Mouse (Mus musculus): ENCODE data around the gene Tex21. TPM values are rescaled to one million over a fixed set of nuclear protein-coding genes. Genes with fewer than 3 reads are reported as not detected.

Gene Tex21
- total and polyA plus RNA-seq, 3 experiments, result 4.4 to 6.7 TPM; not detected in 1

GRCm38 (mm10) chr12:76290271-76290670 lies 43.7 kb upstream of the Tex21 start:
- Histone ChIP-seq H3K9me3 (replicated peaks; ENCODE audit: insufficient read depth, low read length) (no peaks in the 10 kb centered on the region), H3K36me3 (ENCODE audit: control insufficient read depth in 1 of 2, insufficient read depth in 2 of 2, low read length in 2 of 2) (peaks cover 0 to 49% of the 10 kb centered on the region in 2 experiments; a peak in 2 of 4 replicates), H3K9ac (ENCODE audit: control insufficient read depth, low read depth, low read length, poor library complexity, severe bottlenecking) (no peak overlapping the region), H3K4me1 (ENCODE audit: control insufficient read depth in 1 of 2, insufficient read depth in 2 of 2, low read length in 2 of 2) (no peaks in the 10 kb centered on the region), H3K4me3 (ENCODE audit: control insufficient read depth in 1 of 2, insufficient read depth in 1 of 2, low read depth in 2 of 2, low read length in 2 of 2) (no peak overlapping the region), H3K79me2 (ENCODE audit: control insufficient read depth, insufficient read depth, low read length, poor library complexity) (no peaks in the 10 kb centered on the region), H3K27ac (ENCODE audit: control insufficient read depth, low read depth, low read length) (no peak overlapping the region), H3K27me3 (ENCODE audit: control insufficient read depth in 1 of 2, insufficient read depth in 2 of 2, low read length in 2 of 2) (no peaks in the 10 kb centered on the region)
- DNase-seq (ENCODE audit: low read depth, low spot score), result peak; percentile 41
- TF ChIP-seq MAFK (IDR thresholded peaks at IDR 0.05; ENCODE audit: borderline replicate concordance, low read depth, low read length) (no peak), CTCF (IDR thresholded peaks at IDR 0.05 in 2 of 3, conservative IDR thresholded peaks at IDR 0.05 in 1 of 3; ENCODE audit: control insufficient read depth in 1 of 3, insufficient read depth in 1 of 3, low read depth in 2 of 3, low read length in 3 of 3, poor library complexity in 1 of 3, severe bottlenecking in 1 of 3) (peak; percentile 41 to 50 (median 43)), SMC3 (IDR thresholded peaks at IDR 0.05; ENCODE audit: low read depth, low read length) (peak; percentile 26; the same call in 1 of the 2 replicates), TBP (IDR thresholded peaks at IDR 0.05; ENCODE audit: low read depth, low read length) (no peak), ZNF384 (IDR thresholded peaks at IDR 0.05; ENCODE audit: low read depth, low read length) (peak; percentile 83), TCF12 (IDR thresholded peaks at IDR 0.05; ENCODE audit: low read depth, low read length) (no peak)

DNA sequence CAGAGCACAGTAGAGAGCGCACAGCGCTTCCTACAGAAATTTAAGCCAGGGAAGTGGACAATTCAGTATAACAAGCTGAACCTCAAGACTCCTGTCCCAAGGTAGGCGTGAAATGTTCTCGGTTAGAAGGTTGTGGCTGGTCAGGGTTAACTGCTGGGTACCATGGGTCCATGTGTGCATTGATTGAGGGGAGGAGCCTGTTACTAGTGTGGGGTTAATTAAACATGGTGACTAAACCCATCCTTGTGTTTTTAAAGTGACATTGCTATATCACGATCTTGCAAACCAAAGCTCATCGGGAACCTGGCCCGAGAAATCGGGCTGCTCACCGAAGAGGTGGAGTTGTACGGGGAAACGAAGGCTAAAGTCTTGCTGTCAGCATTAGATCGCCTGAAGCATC lies 42.9 kb upstream of the Tex21 start:
- Histone ChIP-seq H3K27ac (ENCODE audit: control insufficient read depth, low read depth, low read length) (no peak overlapping the region), H3K36me3 (ENCODE audit: control insufficient read depth in 1 of 2, insufficient read depth in 2 of 2, low read length in 2 of 2) (peaks cover 0 to 45% of the 10 kb centered on the region in 2 experiments; a peak in 2 of 4 replicates), H3K79me2 (ENCODE audit: control insufficient read depth, insufficient read depth, low read length, poor library complexity) (no peaks in the 10 kb centered on the region), H3K9me3 (replicated peaks; ENCODE audit: insufficient read depth, low read length) (no peaks in the 10 kb centered on the region), H3K9ac (ENCODE audit: control insufficient read depth, low read depth, low read length, poor library complexity, severe bottlenecking) (no peak overlapping the region), H3K27me3 (ENCODE audit: control insufficient read depth in 1 of 2, insufficient read depth in 2 of 2, low read length in 2 of 2) (no peaks in the 10 kb centered on the region), H3K4me3 (ENCODE audit: control insufficient read depth in 1 of 2, insufficient read depth in 1 of 2, low read depth in 2 of 2, low read length in 2 of 2) (no peak overlapping the region), H3K4me1 (ENCODE audit: control insufficient read depth in 1 of 2, insufficient read depth in 2 of 2, low read length in 2 of 2) (no peaks in the 10 kb centered on the region)
- no peak for DNase-seq (ENCODE audit: low read depth, low spot score)
- TF ChIP-seq CHD2 (IDR thresholded peaks at IDR 0.05; ENCODE audit: low read length), result no peak
- TF ChIP-seq SMC3 (IDR thresholded peaks at IDR 0.05; ENCODE audit: low read depth, low read length), result no peak
- no peak for TF ChIP-seq EP300 (IDR thresholded peaks at IDR 0.05; ENCODE audit: low read depth in 1 of 2, low read length in 2 of 2)
- TF ChIP-seq TCF12 (IDR thresholded peaks at IDR 0.05; ENCODE audit: low read depth, low read length), result no peak

DNA sequence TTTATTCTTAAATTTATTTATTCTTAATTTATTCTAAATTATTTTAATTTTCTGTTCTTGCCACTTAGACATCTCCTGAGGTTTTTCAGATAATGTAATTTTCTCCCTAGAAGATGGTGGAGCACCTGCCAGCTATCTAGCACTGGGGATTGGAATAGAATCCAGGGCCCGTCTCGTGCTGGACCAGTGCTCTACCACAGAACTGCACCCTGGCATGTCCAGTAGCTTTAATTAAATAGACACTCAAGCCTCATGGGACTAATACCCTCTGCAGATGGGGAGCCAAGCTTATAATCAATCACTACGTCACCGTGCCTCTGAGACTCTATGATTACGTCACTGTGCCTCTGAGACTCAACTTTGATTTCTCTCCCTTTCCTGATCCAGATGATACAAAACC lies 41.9 kb upstream of the Tex21 start:
- Histone ChIP-seq H3K27me3 (ENCODE audit: control insufficient read depth in 1 of 2, insufficient read depth in 2 of 2, low read length in 2 of 2) (no peaks in the 10 kb centered on the region), H3K36me3 (ENCODE audit: control insufficient read depth in 1 of 2, insufficient read depth in 2 of 2, low read length in 2 of 2) (peaks cover 0 to 40% of the 10 kb centered on the region in 2 experiments; a peak in 2 of 4 replicates), H3K79me2 (ENCODE audit: control insufficient read depth, insufficient read depth, low read length, poor library complexity) (no peaks in the 10 kb centered on the region), H3K4me3 (ENCODE audit: control insufficient read depth in 1 of 2, insufficient read depth in 1 of 2, low read depth in 2 of 2, low read length in 2 of 2) (no peak overlapping the region), H3K27ac (ENCODE audit: control insufficient read depth, low read depth, low read length) (no peak overlapping the region), H3K9me3 (replicated peaks; ENCODE audit: insufficient read depth, low read length) (no peaks in the 10 kb centered on the region), H3K9ac (ENCODE audit: control insufficient read depth, low read depth, low read length, poor library complexity, severe bottlenecking) (no peak overlapping the region), H3K4me1 (ENCODE audit: control insufficient read depth in 1 of 2, insufficient read depth in 2 of 2, low read length in 2 of 2) (no peaks in the 10 kb centered on the region)
- TF ChIP-seq ZNF384 (IDR thresholded peaks at IDR 0.05; ENCODE audit: low read depth, low read length) (no peak), MEF2A (IDR thresholded peaks at IDR 0.05; ENCODE audit: extremely low read depth, insufficient replicate concordance, low read depth, low read length, poor library complexity, severe bottlenecking) (no peak), POLR2AphosphoS5 (IDR thresholded peaks at IDR 0.05; ENCODE audit: borderline replicate concordance, low read depth, low read length) (no peak), GATA1 (IDR thresholded peaks at IDR 0.05; ENCODE audit: low read depth, low read length) (no peak), GABPA (IDR thresholded peaks at IDR 0.05; ENCODE audit: low read depth, low read length) (no peak), SMC3 (IDR thresholded peaks at IDR 0.05; ENCODE audit: low read depth, low read length) (no peak), BHLHE40 (IDR thresholded peaks at IDR 0.05; ENCODE audit: borderline replicate concordance, low read depth, low read length) (no peak), ZMIZ1 (IDR thresholded peaks at IDR 0.05; ENCODE audit: low read depth, low read length) (no peak), SIN3A (IDR thresholded peaks at IDR 0.05; ENCODE audit: low read length) (no peak), CHD2 (IDR thresholded peaks at IDR 0.05; ENCODE audit: low read length) (no peak), TAL1 (IDR thresholded peaks at IDR 0.05; ENCODE audit: low read length) (no peak), CTCF (IDR thresholded peaks at IDR 0.05 in 2 of 3, conservative IDR thresholded peaks at IDR 0.05 in 1 of 3; ENCODE audit: control insufficient read depth in 1 of 3, insufficient read depth in 1 of 3, low read depth in 2 of 3, low read length in 3 of 3, poor library complexity in 1 of 3, severe bottlenecking in 1 of 3) (no peak), USF2 (IDR thresholded peaks at IDR 0.05; ENCODE audit: borderline replicate concordance in 1 of 2, insufficient read depth in 1 of 2, low read depth in 1 of 2, low read length in 2 of 2) (no peak), NRF1 (IDR thresholded peaks at IDR 0.05; ENCODE audit: insufficient read depth, low read depth, low read length, poor library complexity, severe bottlenecking) (no peak), EP300 (IDR thresholded peaks at IDR 0.05; ENCODE audit: low read depth in 1 of 2, low read length in 2 of 2) (no peak)
- DNase-seq (ENCODE audit: low read depth, low spot score), result no peak

All from MEL (cell line).